Mouse (Mus musculus) ES-E14 (cell line): ENCODE results near the gene Ccz1. TPM values are rescaled to one million over a fixed set of nuclear protein-coding genes. Genes with fewer than 3 reads are reported as not detected.

Experiments used
- DNase-seq: peaks from one replicate; pipeline ENCODE4 v3.0.0-alpha.2; 2013; ENCODE audit warnings: low read depth, low spot score
- H3K27ac ChIP-seq: 2 replicates; pipeline ENCODE4 v1.5.1; 2012; ENCODE audit warnings: low read depth, mild to moderate bottlenecking, low read length, moderate library complexity, mixed read lengths; ENCODE audit not compliant: poor library complexity, insufficient read depth, severe bottlenecking
- H3K36me3 ChIP-seq: 2 replicates; pipeline ENCODE4 v1.6.1; 2012; ENCODE audit warnings: mild to moderate bottlenecking, low read length, moderate library complexity, mixed read lengths; ENCODE audit not compliant: control insufficient read depth, poor library complexity, insufficient read depth, severe bottlenecking
- H3K4me1 ChIP-seq, 2 experiments: fragments of 150-350 bp in 1 of 2; sonication (generic) in 1 of 2; 2 replicates each; pipeline ENCODE4 v1.6.1; 2012; ENCODE audit warnings: low read length in 2 of 2, mild to moderate bottlenecking in 1 of 2, mixed read lengths in 1 of 2; ENCODE audit not compliant: control insufficient read depth in 2 of 2, insufficient read depth in 2 of 2, poor library complexity in 1 of 2
- H3K4me3 ChIP-seq, 2 experiments: fragments of 150-350 bp in 1 of 2; sonication (generic) in 1 of 2; 2 replicates each; pipeline ENCODE4 v1.5.1; 2012; ENCODE audit warnings: low read length in 2 of 2, low read depth in 1 of 2, mild to moderate bottlenecking in 1 of 2, mixed read lengths in 1 of 2; ENCODE audit not compliant: insufficient read depth in 1 of 2, poor library complexity in 1 of 2, severe bottlenecking in 1 of 2
- H3K9ac ChIP-seq: 2 replicates; pipeline ENCODE4 v1.6.1; 2012; ENCODE audit warnings: low read depth, mild to moderate bottlenecking, low read length, mixed read lengths; ENCODE audit not compliant: poor library complexity, insufficient read depth, severe bottlenecking
- H3K9me3 ChIP-seq: fragments of 150-350 bp; sonication (generic); 2 replicates; pipeline ENCODE4 v1.6.1; 2012; ENCODE audit warnings: low read depth, mild to moderate bottlenecking, low read length; ENCODE audit not compliant: control insufficient read depth, insufficient read depth
- CHD2 ChIP-seq: IDR thresholded peaks from 2 replicates; pipeline ENCODE4 v1.6.1; 2014; ENCODE audit warnings: mild to moderate bottlenecking, low read depth, low read length, inconsistent platforms
- HCFC1 ChIP-seq: IDR thresholded peaks from 2 replicates; pipeline ENCODE4 v1.6.1; 2012; ENCODE audit warnings: low read length, inconsistent platforms, borderline replicate concordance; ENCODE audit not compliant: insufficient read depth
- MAFK ChIP-seq: IDR thresholded peaks from 2 replicates; pipeline ENCODE4 v1.6.1; 2014; ENCODE audit warnings: mild to moderate bottlenecking, low read depth, low read length, inconsistent platforms; ENCODE audit not compliant: insufficient read depth
- ZC3H11A ChIP-seq: IDR thresholded peaks from 2 replicates; pipeline ENCODE4 v1.6.1; 2012; ENCODE audit warnings: low read depth, mild to moderate bottlenecking, inconsistent platforms, low read length, borderline replicate concordance
- ZNF384 ChIP-seq: IDR thresholded peaks from 2 replicates; pipeline ENCODE4 v1.6.1; 2012; ENCODE audit warnings: low read depth, low read length, inconsistent platforms
- in situ Hi-C, 2 experiments: fragments of 600-800 bp; cut with MboI; formaldehyde crosslinking; loops; one replicate each; pipeline ENCODE4 v1.15.1; 2025; ENCODE audit warnings: low sequenced_read_pairs in 2 of 2, inconsistent platforms in 1 of 2; ENCODE audit not compliant: unreplicated experiment in 2 of 2
- total RNA-seq: library from RNA; depleted of rRNA; stranded (reverse); fragments of 300-350 nt; gene quantifications from 2 replicates; pipeline ENCODE4 v1.2.3, GENCODE M21; 2012

Gene Ccz1
- total RNA-seq, 1 experiment: 75.8 TPM

GRCm38 (mm10) chr5:143993260-143993659, 21.4 kb downstream of the Ccz1 start:
- in situ Hi-C loops: no loop called here
- no peaks in the 10 kb centered on the region for H3K9me3 ChIP-seq
- H3K4me3 ChIP-seq: no peak overlapping the region
- no peak overlapping the region for H3K9ac ChIP-seq
- no peak overlapping the region for H3K27ac ChIP-seq
- TF ChIP-seq CHD2 (no peak), MAFK (no peak), ZNF384 (no peak), HCFC1 (no peak), ZC3H11A (no peak)
- DNase-seq: no peak
- peaks cover 37% of the 10 kb centered on the region for H3K36me3 ChIP-seq
- no peaks in the 10 kb centered on the region for H3K4me1 ChIP-seq

DNA sequence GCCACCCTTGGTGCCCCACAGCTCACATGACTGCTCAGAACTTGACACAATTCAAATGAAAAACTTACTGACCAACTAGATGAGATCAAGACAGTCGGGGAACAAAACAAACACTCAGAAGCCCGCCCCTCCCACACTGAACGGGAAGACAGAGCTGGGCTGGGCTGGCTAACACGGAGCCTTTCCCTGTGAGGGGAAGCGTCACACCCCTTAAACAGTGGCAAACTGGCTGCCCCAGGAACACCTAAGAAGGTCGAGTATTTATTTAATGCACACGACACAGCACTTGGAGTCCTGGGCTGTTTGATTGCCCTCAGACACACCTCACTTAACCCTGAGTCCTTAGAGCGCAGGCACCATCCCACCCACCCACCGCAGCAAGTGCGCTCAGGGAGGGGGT, 22.0 kb downstream of the Ccz1 start:
- Histone ChIP-seq H3K4me1 (no peaks in the 10 kb centered on the region), H3K36me3 (peaks cover 38% of the 10 kb centered on the region), H3K9ac (no peak overlapping the region), H3K9me3 (no peaks in the 10 kb centered on the region), H3K27ac (no peak overlapping the region), H3K4me3 (no peak overlapping the region)
- in situ Hi-C loops: no loop called here
- TF ChIP-seq HCFC1 (no peak), CHD2 (no peak), ZC3H11A (no peak), MAFK (no peak), ZNF384 (no peak)
- no peak for DNase-seq

GRCm38 (mm10) chr5:143990086-143990485, 24.6 kb downstream of the Ccz1 start:
- H3K4me3 ChIP-seq: no peak overlapping the region
- H3K36me3 ChIP-seq: peaks cover 41% of the 10 kb centered on the region
- TF ChIP-seq HCFC1: no peak
- no peak for TF ChIP-seq ZNF384
- in situ Hi-C loops: no loop called here
- no peaks in the 10 kb centered on the region for H3K4me1 ChIP-seq
- H3K27ac ChIP-seq: no peak overlapping the region
- no peak overlapping the region for H3K9ac ChIP-seq
- no peaks in the 10 kb centered on the region for H3K9me3 ChIP-seq
- DNase-seq: no peak

DNA sequence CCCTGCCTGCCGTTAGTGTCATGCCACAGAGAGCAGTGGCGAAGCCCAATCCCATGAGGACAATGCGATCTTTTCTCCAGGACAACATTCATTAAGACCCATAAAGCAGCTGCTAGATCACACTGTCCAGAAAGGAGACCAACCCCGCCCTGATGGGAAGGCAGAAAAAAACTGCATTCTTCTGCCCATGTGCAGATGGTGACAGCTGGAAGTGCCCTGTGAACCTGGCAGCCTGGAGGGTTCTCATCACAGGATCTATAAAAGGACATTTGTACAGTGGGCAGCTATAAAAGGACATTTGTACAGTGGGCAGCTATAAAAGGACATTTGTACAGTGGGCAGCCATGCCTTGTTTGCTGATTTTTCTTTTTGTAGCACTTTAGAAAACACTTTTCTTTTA, 25.6 kb downstream of the Ccz1 start:
- peaks cover 41% of the 10 kb centered on the region for H3K36me3 ChIP-seq
- H3K4me1 ChIP-seq: no peaks in the 10 kb centered on the region
- no peaks in the 10 kb centered on the region for H3K9me3 ChIP-seq
- no peak overlapping the region for H3K27ac ChIP-seq
- DNase-seq: no peak
- no peak for TF ChIP-seq ZC3H11A
- no peak for TF ChIP-seq CHD2
- TF ChIP-seq HCFC1: no peak
- no peak overlapping the region for H3K9ac ChIP-seq
- no peak overlapping the region for H3K4me3 ChIP-seq
- in situ Hi-C loops: no loop called here

DNA sequence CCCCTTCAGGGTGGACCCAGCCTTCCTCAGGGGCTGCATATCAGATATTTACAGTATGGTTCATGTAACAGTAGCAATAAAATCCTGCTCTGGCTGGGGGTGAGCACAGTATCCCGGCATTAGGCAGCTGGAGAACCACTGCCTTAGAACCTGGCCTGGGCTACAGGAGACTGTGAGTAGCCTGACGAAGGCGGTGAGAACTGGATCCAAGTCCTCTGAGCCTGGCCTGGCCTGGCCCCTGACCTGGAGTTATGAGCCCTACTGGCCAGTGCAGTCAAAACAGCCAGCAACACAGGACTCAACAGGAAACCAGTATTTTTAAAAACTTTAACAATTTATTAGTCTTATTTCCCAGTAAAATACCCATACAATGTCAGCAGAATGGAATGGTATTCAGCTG, 27.1 kb downstream of the Ccz1 start:
- Histone ChIP-seq H3K9ac (no peak overlapping the region), H3K4me1 (no peaks in the 10 kb centered on the region), H3K9me3 (no peaks in the 10 kb centered on the region), H3K36me3 (peaks cover 34% of the 10 kb centered on the region), H3K27ac (no peak overlapping the region), H3K4me3 (no peak overlapping the region)
- TF ChIP-seq ZNF384: no peak
- no peak for TF ChIP-seq HCFC1
- no peak for TF ChIP-seq MAFK
- TF ChIP-seq CHD2: no peak
- TF ChIP-seq ZC3H11A: no peak
- in situ Hi-C loops: no loop called here
- no peak for DNase-seq
